Mouse (Mus musculus): ENCODE results near the gene Hist1h1a.

- TF ChIP-seq CTCF (IDR thresholded peaks at IDR 0.05; ENCODE audit: extremely low read depth, insufficient read depth, low read length), result no peak
- TF ChIP-seq POLR2A (IDR thresholded peaks at IDR 0.05; ENCODE audit: extremely low read depth, insufficient read depth, low read length), result no peak
Measured at GRCm38 (mm10) chr13:23742007-23742406, 21.5 kb upstream of the Hist1h1a start.
